Mouse (Mus musculus): Measurements from ENCODE around the gene Olfr750. TPM values are rescaled to one million over a fixed set of nuclear protein-coding genes. Genes with fewer than 3 reads are reported as not detected.
"Not testable (repeated sequence)": the region's sequence is repeated elsewhere in the genome, so short reads cannot be mapped to it uniquely, and the experiment has no call there.

Gene Olfr750
- total and polyA plus RNA-seq, 2 experiments from 2014 or later: 0.08 TPM; not detected in 1

DNA sequence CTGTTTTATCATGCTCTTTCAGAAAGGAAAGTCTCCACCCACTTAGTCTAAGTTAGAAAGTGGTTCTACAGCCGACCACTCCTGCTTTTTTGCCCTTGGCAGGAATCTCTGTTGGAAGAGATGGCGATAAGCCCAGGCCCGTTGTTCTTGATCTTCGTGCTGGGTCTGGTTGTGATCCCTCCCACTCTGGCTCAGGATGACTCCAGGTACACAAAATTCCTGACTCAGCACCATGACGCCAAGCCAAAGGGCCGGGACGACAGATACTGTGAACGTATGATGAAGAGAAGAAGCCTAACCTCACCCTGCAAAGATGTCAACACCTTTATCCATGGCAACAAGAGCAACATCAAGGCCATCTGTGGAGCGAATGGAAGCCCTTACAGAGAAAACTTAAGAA is 27.0 kb upstream of the Olfr750 start:
- H3K27me3 ChIP-seq (ENCODE audit: insufficient read depth, low read length): no peaks in the 10 kb centered on the region
- WGBS: 74% methylated on average over 9 of the region's 9 CpGs
- no peak overlapping the region for H3K9ac ChIP-seq
- no peak overlapping the region for H3K4me2 ChIP-seq (ENCODE audit: low read depth)
- DNase-seq (no peak), ATAC-seq (no peak)
- H3K9me3 ChIP-seq (ENCODE audit: low read length): no peaks in the 10 kb centered on the region
- TF ChIP-seq CTCF (IDR thresholded peaks at IDR 0.05; ENCODE audit: low read depth): no peak
- H3K4me1 ChIP-seq (ENCODE audit: insufficient read depth): no peaks in the 10 kb centered on the region
- no peak overlapping the region for H3K27ac ChIP-seq (ENCODE audit: low read depth, low read length)
- no peak overlapping the region for H3K4me3 ChIP-seq (ENCODE audit: low read depth, low read length)
- H3K36me3 ChIP-seq (ENCODE audit: insufficient read depth): no peaks in the 10 kb centered on the region

DNA sequence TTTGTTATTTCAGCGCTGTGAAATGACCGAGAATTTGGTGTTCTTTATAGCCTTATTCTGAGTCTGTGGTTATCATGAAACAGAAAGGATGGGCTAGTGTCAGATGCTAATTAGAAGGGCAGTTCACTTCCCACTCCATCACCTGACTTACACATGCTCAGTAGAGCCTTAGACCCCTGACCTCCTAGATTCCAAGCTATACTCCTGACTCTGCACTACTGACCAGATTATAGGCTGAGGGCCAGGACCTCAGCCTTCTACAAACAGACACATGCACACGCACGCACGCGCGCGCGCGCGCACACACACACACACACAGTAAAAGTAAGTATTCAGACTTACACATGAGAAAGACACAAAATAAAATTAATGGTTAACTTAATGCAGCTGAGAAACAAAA is 24.7 kb upstream of the Olfr750 start:
- no peaks in the 10 kb centered on the region for H3K27me3 ChIP-seq (ENCODE audit: insufficient read depth, low read length)
- ATAC-seq (no peak), DNase-seq (no peak)
- H3K9ac ChIP-seq: no peak overlapping the region
- no peak overlapping the region for H3K27ac ChIP-seq (ENCODE audit: low read depth, low read length)
- WGBS: 95% methylated on average over 11 of the region's 11 CpGs
- no peaks in the 10 kb centered on the region for H3K36me3 ChIP-seq (ENCODE audit: insufficient read depth)
- H3K4me2 ChIP-seq (ENCODE audit: low read depth): no peak overlapping the region
- H3K9me3 ChIP-seq (ENCODE audit: low read length): no peaks in the 10 kb centered on the region
- TF ChIP-seq CTCF (IDR thresholded peaks at IDR 0.05; ENCODE audit: low read depth): no peak
- H3K4me1 ChIP-seq (ENCODE audit: insufficient read depth): no peaks in the 10 kb centered on the region
- no peak overlapping the region for H3K4me3 ChIP-seq (ENCODE audit: low read depth, low read length)

DNA sequence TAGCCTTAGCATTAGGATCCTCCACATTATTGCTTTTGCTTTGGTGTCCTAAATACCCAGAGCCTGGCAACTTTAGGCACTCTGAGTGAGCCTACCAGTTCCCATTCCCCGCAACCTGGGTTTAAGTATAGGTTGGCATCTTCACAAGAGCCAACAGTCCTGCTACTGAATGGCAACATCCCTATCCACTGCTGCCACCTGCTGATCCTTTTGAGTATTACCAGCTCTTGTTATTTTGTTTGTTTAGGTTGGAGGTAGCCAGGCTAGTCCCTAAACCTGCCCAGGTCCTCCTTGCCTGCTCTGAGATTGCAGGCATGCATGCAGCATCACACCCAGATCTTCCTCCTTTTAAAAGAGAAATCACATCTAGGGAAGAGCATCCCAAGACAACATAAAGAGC is 24.1 kb upstream of the Olfr750 start:
- DNase-seq (peak; percentile 74), ATAC-seq (peak; percentile 50; the same call in 1 of the 2 replicates)
- not testable (repeated sequence) for H3K4me1 ChIP-seq (ENCODE audit: insufficient read depth); H3K9ac ChIP-seq; H3K4me3 ChIP-seq (ENCODE audit: low read depth, low read length); H3K9me3 ChIP-seq (ENCODE audit: low read length); H3K4me2 ChIP-seq (ENCODE audit: low read depth); H3K27me3 ChIP-seq (ENCODE audit: insufficient read depth, low read length); H3K36me3 ChIP-seq (ENCODE audit: insufficient read depth); H3K27ac ChIP-seq (ENCODE audit: low read depth, low read length)
- 16% methylated on average over 1 of the region's 1 CpGs for WGBS
- peak; percentile 79 for TF ChIP-seq CTCF (IDR thresholded peaks at IDR 0.05; ENCODE audit: low read depth)

DNA sequence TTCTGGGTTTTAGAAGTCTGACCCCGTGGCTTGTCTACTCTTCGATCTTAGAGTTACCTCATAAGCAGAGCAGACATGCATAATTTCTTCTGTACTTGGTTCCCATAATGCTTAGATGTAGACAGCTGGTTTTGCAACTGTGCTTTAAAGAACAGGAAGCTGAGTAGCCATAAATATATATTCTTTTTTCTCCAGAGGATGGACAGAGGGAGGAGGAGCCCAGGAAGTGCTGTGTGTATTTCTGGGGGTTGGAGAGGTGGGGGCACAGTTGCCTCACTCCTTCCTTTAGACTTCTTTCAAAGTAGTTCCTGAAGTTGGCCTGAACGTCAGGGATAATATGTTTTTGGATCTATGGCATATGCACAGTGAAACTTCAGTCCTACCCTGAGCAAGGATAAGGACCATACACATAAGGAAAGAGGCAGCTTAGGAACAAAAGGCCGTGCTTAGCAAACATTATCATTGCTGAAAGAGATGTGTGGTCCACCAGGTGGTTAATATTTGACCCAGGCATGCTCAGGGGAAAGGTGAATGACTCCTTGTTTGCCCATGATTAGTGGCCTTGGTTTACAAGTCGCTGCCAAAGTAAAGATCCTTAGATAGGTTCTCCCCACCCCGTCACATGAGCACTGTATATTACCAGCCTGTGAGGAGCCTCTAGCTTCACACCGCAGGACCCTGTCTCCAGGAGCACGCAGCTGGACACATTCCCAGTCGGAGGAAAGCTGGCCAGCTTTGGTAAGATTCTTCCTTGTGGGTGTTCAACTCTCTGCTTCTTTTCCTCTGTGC is 21.7 kb upstream of the Olfr750 start:
- Histone ChIP-seq H3K27ac (ENCODE audit: low read depth, low read length) (no peak overlapping the region), H3K27me3 (ENCODE audit: insufficient read depth, low read length) (no peaks in the 10 kb centered on the region), H3K9me3 (ENCODE audit: low read length) (no peaks in the 10 kb centered on the region), H3K36me3 (ENCODE audit: insufficient read depth) (no peaks in the 10 kb centered on the region), H3K4me3 (ENCODE audit: low read depth, low read length) (no peak overlapping the region), H3K9ac (no peak overlapping the region), H3K4me1 (ENCODE audit: insufficient read depth) (no peaks in the 10 kb centered on the region), H3K4me2 (ENCODE audit: low read depth) (no peak overlapping the region)
- ATAC-seq (no peak), DNase-seq (no peak)
- 66% methylated on average over 9 of the region's 9 CpGs for WGBS
- TF ChIP-seq CTCF (IDR thresholded peaks at IDR 0.05; ENCODE audit: low read depth): no peak

DNA sequence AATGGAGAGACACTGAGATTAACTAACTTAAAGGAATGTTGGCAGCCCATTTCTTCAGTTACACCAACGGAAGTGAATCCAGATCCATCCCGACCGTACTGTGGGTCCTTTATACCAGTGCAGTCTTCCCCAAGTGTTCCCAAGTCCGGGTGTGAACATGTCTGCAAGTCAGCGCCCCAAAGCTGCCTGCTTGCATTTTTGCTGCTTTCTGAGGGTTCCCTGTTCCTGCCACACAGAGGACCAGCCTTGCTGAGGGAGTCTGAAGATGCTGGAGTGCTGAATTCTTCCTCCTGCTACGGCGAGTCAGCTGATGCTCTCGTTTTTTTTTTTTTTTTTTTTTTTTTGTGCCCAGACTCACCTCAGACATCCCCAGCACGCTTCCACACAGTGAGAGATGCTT is 20.7 kb upstream of the Olfr750 start:
- Histone ChIP-seq H3K36me3 (ENCODE audit: insufficient read depth) (no peaks in the 10 kb centered on the region), H3K4me3 (ENCODE audit: low read depth, low read length) (no peak overlapping the region), H3K27me3 (ENCODE audit: insufficient read depth, low read length) (no peaks in the 10 kb centered on the region), H3K9me3 (ENCODE audit: low read length) (no peaks in the 10 kb centered on the region), H3K4me1 (ENCODE audit: insufficient read depth) (no peaks in the 10 kb centered on the region), H3K9ac (no peak overlapping the region), H3K27ac (ENCODE audit: low read depth, low read length) (no peak overlapping the region), H3K4me2 (ENCODE audit: low read depth) (no peak overlapping the region)
- TF ChIP-seq CTCF (IDR thresholded peaks at IDR 0.05; ENCODE audit: low read depth): no peak
- WGBS: 73% methylated on average over 9 of the region's 9 CpGs
- ATAC-seq: no peak
- no peak for DNase-seq

DNA sequence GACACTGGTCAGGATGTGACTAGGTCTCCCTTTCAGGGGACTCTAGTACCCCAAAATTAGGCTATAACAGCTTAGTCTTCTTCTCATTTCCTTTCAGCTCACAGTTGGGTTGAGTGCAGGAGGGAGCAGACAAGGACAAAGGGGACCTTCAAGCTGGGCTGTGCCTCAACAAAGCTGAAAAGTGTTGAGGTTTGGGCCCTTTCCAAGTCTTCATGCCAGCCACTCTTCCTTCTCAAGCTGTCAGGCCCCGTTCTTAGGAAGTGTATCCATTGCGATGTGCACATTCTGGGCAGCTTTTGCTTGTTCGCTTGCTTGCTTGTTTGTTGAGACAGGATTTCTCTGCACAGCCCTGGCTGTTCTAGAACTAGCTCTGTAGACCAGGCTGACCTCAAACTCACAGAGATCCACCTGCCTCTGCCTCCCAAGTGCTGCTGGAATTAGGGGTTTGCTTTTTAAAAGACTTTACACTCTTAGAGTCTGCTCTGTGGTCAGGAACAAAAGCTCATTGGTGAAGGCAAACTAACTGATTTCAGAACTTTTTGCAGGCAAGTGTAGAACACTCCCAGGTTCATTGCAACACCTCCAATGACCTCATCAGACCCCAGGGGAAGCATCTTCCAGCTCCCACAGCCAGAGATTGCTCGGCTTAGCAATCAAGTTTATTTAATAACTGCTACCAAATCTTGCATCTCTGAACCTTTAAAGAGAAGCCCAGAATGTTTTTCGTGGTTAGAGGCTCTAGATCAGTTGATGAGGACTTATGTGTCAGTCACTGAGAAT is 20.1 kb upstream of the Olfr750 start:
- WGBS: 56% methylated on average over 5 of the region's 5 CpGs
- H3K27me3 ChIP-seq (ENCODE audit: insufficient read depth, low read length): no peaks in the 10 kb centered on the region
- H3K4me3 ChIP-seq (ENCODE audit: low read depth, low read length): no peak overlapping the region
- H3K9me3 ChIP-seq (ENCODE audit: low read length): no peaks in the 10 kb centered on the region
- no peak overlapping the region for H3K4me2 ChIP-seq (ENCODE audit: low read depth)
- DNase-seq (peak; percentile 15), ATAC-seq (no peak)
- H3K9ac ChIP-seq: no peak overlapping the region
- H3K27ac ChIP-seq (ENCODE audit: low read depth, low read length): no peak overlapping the region
- no peak for TF ChIP-seq CTCF (IDR thresholded peaks at IDR 0.05; ENCODE audit: low read depth)
- H3K36me3 ChIP-seq (ENCODE audit: insufficient read depth): no peaks in the 10 kb centered on the region
- no peaks in the 10 kb centered on the region for H3K4me1 ChIP-seq (ENCODE audit: insufficient read depth)

DNA sequence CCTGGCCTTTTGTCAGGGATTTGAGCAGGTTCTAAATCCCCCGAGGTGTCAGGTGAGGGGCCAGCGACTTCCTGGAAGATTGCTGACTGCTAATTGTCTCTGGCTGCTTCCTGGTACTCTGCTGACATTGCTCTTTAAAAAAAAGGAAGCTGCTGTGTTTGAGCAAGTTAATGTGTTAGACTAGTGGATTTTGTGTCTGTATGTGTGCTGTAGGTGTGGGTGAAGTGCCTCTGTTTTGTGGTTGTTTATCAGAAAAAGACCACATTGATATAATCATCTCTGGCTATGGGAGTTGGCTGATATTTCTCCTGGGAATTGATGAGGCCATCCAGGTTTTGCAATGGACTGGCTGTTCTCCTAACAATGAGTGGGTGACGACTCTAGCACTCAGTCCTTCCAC is 19.3 kb upstream of the Olfr750 start:
- no peak overlapping the region for H3K4me3 ChIP-seq (ENCODE audit: low read depth, low read length)
- H3K4me2 ChIP-seq (ENCODE audit: low read depth): no peak overlapping the region
- H3K27ac ChIP-seq (ENCODE audit: low read depth, low read length): no peak overlapping the region
- no peaks in the 10 kb centered on the region for H3K9me3 ChIP-seq (ENCODE audit: low read length)
- H3K9ac ChIP-seq: no peak overlapping the region
- DNase-seq (no peak), ATAC-seq (no peak)
- no peak for TF ChIP-seq CTCF (IDR thresholded peaks at IDR 0.05; ENCODE audit: low read depth)
- H3K27me3 ChIP-seq (ENCODE audit: insufficient read depth, low read length): no peaks in the 10 kb centered on the region
- H3K4me1 ChIP-seq (ENCODE audit: insufficient read depth): no peaks in the 10 kb centered on the region
- WGBS: 36% methylated on average over 3 of the region's 3 CpGs
- no peaks in the 10 kb centered on the region for H3K36me3 ChIP-seq (ENCODE audit: insufficient read depth)

Data from forebrain, postnatal 0 days (tissue).